Mouse (Mus musculus) splenic B cell, adult 2 months (primary cell): ENCODE data around the gene Klk1b24.
"Not testable (repeated sequence)": the region's sequence is repeated elsewhere in the genome, so short reads cannot be mapped to it uniquely, and the experiment has no call there.

Source experiments
- DNase-seq: peaks from one replicate; pipeline ENCODE4 v3.0.0-alpha.2; 2011; ENCODE audit warnings: low read depth, low spot score
- H3K27me3 ChIP-seq: 2 replicates; pipeline ENCODE4 v1.6.1; 2012; ENCODE audit warnings: mild to moderate bottlenecking, low read length, moderate library complexity, mixed read lengths; ENCODE audit not compliant: control insufficient read depth, poor library complexity, insufficient read depth, severe bottlenecking
- H3K36me3 ChIP-seq: 2 replicates; pipeline ENCODE4 v1.6.1; 2012; ENCODE audit warnings: mild to moderate bottlenecking, low read length, moderate library complexity, mixed read lengths; ENCODE audit not compliant: control insufficient read depth, poor library complexity, insufficient read depth, severe bottlenecking

Gene Klk1b24

GRCm38 (mm10) chr7:44187936-44188335 is at the start of gene Klk1b24:
Gene Klk1b24 (plus strand): TSS chr7:44188236.
- not testable (repeated sequence) for DNase-seq, H3K36me3 ChIP-seq, H3K27me3 ChIP-seq

DNA sequence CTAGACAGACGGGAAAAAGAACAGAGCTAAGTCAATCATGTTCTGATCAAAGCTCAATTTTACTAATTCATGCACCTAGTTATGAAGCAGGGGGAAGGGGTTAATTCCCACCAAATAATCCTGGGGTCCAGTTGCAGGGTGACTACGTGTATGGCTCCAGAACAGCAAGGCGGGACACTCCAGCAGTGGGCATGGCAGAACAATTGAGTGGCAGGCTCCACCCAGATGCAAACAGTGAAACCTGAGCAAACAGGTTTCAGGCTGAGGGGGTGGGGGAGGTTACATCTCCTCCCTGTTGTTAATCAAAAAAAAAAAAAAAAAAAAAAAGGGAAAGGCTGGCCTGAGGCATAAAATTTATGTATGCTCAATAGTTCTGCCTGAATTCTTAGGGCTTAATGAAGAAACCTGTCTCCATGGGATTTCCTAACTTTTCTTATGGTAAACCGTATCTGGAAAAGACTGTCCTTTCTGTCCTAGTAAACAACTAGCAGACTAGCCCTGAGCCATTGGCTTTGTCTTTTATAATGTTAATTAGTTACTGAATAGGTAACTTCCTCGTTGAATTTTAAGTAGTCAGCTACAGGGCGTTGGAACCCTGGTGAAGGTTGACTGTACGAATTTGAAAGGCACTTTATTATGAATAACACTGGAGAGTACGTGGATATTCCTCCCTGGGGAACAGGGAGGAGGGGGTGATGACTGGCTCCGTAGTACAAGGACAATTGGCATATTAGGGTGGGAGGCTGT is 8.6 kb upstream of the Klk1b24 start:
- no peaks in the 10 kb centered on the region for H3K36me3 ChIP-seq
- H3K27me3 ChIP-seq: no peaks in the 10 kb centered on the region
- no peak for DNase-seq

DNA sequence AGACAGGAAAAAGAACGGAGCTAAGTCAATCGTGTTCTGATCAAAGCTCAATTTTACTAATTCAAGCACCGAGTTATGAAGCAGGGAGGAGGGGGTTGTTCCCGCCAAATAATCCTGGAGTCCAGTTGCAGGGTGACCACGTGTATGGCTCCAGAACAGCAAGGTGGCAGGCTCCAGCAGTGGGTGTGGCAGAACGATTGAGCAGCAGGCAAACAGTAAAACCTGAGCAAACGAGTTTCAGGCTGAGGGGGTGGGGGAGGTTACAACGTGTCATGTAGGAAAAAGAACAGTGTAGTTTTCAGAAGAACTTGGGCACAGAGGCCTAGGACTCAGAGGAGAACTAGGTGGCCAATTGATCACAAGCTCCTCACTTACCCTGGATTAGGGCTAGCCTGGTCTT is 1.5 kb upstream of the Klk1b24 start:
- DNase-seq, H3K36me3 ChIP-seq, H3K27me3 ChIP-seq: not testable (repeated sequence)

GRCm38 (mm10) chr7:44193466-44193865 is 5.4 kb downstream of the Klk1b24 start:
- H3K36me3 ChIP-seq, DNase-seq, H3K27me3 ChIP-seq: not testable (repeated sequence)

DNA sequence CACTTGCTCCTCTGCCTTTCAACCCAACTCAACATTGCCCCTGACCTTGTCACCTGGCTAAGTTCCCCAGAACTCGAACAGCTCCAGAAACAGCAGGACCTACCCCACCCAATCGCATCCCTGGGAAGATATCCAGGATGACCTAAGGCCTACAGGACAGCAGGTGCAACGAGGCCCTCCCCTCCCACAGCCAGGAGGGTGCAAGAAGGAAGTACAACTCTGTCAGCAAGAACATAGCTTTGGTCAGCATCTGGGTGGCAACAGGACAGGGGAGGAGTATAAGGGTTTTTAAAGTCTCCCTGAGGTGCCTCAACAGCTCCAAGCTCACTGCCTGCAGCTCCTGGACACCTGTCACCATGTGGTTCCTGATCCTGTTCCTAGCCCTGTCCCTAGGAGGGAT is 9.9 kb downstream of the Klk1b24 start, which contains the start of gene Klk1b3:
Gene Klk1b3, plus strand, starts transcription at position 301 of the 400 bp plus-strand sequence.
- DNase-seq: no peak
- H3K27me3 ChIP-seq: no peaks in the 10 kb centered on the region
- no peaks in the 10 kb centered on the region for H3K36me3 ChIP-seq

DNA sequence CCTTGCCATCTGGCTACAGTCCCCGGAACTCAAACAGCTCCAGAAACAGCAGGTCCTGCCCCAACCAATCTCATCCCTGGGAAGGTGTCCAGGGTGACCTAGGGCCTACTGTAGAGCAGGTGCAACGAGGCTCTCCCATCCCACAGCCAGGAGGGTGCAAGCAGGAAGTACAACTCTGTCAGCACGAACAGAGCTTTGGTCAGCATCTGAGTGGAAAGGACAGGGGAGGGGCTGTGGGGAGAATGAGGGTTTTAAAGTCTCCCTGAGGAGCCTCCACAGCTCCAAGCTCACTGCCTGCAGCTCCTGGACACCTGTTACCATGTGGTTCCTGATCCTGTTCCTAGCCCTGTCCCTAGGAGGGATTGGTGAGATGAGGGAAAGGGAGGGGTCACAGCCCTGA is 19.1 kb downstream of the Klk1b24 start, which contains the start of gene Klk1b4:
Gene Klk1b4, plus strand, starts transcription at position 301 of the 400 bp plus-strand sequence.
- not testable (repeated sequence) for DNase-seq, H3K27me3 ChIP-seq

DNA sequence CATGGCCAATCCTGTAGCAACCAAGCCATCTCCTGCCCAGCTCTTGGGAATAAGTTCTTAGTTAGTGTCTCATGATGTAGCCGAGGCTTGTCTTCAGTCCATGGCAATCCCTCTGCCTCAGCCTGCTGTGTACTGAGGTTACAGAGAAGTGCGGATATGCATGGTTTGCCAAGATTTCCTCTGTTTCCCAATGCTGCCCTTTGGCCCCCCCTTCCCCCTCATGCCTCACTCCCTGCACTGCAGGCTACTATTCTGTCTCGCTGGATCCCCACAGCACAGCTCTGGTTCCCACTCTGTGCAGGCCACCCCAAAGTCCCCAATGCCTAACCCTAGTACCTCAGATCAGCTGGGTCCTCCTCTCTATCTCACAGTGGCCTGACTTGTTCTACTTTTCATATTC is 20.3 kb downstream of the Klk1b24 start:
- Histone ChIP-seq H3K36me3 (no peaks in the 10 kb centered on the region), H3K27me3 (no peaks in the 10 kb centered on the region)
- no peak for DNase-seq

More for the DNA sequence above, 19.1 kb downstream of the Klk1b24 start, which contains the start of gene Klk1b4:
- not testable (repeated sequence) for H3K36me3 ChIP-seq

DNA sequence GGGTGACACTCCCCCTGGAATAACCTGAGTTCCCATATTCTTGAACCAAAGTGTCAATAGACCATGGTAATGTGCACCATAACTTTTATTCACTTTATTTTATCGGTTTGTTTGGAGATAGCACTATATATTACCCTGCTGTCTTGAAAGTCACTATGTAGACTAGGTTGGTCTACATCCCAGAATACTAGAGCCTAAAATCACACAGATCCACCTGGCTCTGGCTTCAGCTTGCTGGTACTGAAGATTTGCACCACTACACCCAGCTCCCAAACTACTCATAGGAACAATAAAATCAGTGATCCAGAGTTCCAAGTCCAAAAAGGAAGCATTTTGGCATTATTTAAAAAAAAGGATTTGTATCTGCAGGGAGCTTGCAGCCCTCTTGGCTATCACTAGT is 27.6 kb downstream of the Klk1b24 start, which contains the start of gene Klk1b5:
Gene Klk1b5, plus strand, starts transcription at position 301 of the 400 bp plus-strand sequence.
- no peak for DNase-seq
- Histone ChIP-seq H3K36me3 (no peaks in the 10 kb centered on the region), H3K27me3 (no peaks in the 10 kb centered on the region)

DNA sequence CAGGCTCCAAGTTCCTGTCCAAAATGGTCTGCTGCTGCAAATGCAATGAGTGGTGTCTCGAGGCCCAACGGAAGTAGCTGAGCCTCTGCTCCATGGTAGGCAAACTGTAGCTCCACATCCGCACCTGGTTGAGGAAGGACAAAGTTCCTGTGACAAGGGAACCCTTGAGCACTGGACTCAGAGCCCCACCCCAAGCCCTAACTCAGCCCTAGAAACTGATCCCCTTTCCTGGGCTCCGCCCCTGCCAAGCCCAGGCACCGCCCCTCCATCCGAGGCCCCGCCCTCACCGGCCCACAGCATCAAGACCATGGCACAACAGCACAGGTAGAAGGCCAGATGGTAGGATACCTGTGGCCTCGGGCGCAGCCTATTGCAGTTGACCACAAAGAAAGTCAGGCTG is 33.6 kb downstream of the Klk1b24 start:
- H3K27me3 ChIP-seq, DNase-seq, H3K36me3 ChIP-seq: not testable (repeated sequence)

DNA sequence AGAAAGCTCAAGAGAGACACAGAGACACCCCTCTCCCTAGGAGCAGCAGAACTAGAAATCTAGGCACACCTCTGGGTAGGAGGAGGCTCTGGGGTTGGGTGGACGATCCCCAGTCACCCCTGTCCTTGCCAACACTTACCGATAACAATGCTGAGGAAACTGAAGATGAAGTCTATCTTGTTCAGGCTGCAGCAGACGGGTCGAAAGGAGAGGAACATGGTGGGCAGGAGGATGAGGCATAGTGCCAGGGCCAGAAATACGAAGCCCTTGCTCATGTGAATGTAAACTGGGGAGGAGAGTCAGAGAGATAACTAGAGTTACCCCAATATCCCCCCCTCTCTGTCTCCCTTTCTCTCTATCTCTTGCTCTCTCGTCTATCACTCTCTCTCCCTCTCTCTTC is 34.3 kb downstream of the Klk1b24 start:
- not testable (repeated sequence) for DNase-seq, H3K36me3 ChIP-seq, H3K27me3 ChIP-seq

GRCm38 (mm10) chr7:44225076-44225475 is 37.0 kb downstream of the Klk1b24 start, which contains the start of gene Klk1:
Gene Klk1 (plus strand): TSS chr7:44225360.
- no peak for DNase-seq
- H3K27me3 ChIP-seq: no peaks in the 10 kb centered on the region

DNA sequence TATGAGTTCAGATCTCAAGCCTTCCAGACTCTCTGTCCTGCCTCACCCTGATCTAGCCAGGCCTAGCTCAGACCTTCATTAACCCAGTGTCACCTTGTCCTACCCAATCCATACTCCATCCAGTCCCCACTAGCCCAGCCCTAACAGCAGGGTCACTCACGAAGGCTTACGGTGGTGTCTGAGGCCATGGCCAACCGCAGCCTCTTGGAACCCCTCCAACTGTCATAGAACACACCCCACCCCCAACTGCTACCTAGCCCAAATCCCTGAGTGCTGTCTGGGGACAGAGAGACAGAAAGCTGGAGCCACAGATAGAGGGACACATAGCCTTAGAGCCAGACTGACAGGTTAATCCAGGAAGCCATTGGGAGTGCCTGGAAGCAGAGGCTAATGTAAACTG is 47.9 kb downstream of the Klk1b24 start, which contains the start of gene Gm36864:
Gene Gm36864, plus strand, starts transcription at position 269 of the 400 bp plus-strand sequence.
- no peak for DNase-seq
- Histone ChIP-seq H3K27me3 (no peaks in the 10 kb centered on the region), H3K36me3 (no peaks in the 10 kb centered on the region)

More at GRCm38 (mm10) chr7:44225076-44225475, 37.0 kb downstream of the Klk1b24 start, which contains the start of gene Klk1:
- H3K36me3 ChIP-seq: no peaks in the 10 kb centered on the region

GRCm38 (mm10) chr7:44239913-44240312 is 51.9 kb downstream of the Klk1b24 start:
- Histone ChIP-seq H3K36me3 (no peaks in the 10 kb centered on the region), H3K27me3 (no peaks in the 10 kb centered on the region)
- DNase-seq: no peak

DNA sequence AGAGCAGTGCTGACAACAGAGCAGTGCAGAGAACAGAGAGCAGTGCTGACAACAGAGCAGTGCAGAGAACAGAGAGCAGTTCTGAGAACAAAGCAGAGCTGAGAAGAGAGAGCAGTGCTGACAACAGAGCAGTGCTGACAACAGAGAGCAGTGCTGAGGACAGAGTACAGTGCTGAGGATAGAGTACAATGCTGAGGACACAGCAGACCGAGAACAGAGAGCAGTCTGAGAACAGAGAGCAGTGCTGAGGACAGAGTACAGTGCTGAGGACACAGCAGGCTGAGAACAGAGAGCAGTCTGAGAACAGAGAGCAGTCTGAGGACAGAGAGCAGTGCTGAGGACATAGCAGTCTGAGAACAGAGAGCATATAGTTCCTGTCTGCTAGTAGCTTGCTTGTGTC is 52.7 kb downstream of the Klk1b24 start:
- Histone ChIP-seq H3K27me3 (no peaks in the 10 kb centered on the region), H3K36me3 (no peaks in the 10 kb centered on the region)
- no peak for DNase-seq

DNA sequence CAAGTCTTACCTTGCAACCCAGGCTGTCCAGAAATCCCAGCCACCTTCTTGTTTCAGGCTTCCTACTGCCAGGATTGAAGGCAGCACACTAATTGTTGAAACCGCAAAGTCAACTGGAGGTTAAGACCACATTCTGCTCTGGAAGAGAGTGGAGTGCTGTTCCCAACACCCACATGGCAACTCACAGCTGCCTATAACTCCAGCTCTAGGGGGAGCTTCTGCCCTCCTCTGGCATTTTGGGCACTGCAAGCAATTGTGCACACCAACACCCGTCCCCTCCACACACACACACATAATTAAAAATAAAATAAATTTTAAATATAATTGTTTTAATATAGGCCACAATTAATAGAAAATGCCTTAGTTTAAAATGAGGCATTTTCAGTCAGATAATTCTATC is 53.1 kb downstream of the Klk1b24 start:
- Histone ChIP-seq H3K27me3 (no peaks in the 10 kb centered on the region), H3K36me3 (no peaks in the 10 kb centered on the region)
- DNase-seq: no peak
